Mouse (Mus musculus) yolk sac, embryonic 10.5 days (tissue): ENCODE data around the gene Cacna2d3.

Experiments
- DNase-seq: peaks from one replicate; pipeline ENCODE4 v3.0.0-alpha.2; 2017; ENCODE audit warnings: low spot score

Gene Cacna2d3

DNA sequence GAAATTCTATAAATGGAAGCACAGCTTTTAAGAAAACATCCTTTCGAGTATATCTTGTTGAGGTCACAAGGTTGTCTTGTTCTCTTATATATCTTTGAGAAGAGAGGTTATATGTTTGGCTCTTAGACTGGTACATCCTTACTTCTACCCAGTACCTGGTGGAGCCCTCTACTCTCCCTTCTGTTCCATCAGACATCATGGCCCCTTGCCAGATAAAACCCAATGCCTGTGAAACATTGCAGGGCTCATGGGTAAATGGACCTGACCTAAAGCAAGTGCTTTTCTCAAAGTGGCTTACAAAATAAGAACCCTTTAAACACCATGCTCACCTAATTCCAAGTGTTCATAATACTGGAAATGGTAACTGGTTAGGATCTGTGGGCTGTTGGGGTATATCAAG, 660.2 kb downstream of the Cacna2d3 start:
- no peak for DNase-seq

DNA sequence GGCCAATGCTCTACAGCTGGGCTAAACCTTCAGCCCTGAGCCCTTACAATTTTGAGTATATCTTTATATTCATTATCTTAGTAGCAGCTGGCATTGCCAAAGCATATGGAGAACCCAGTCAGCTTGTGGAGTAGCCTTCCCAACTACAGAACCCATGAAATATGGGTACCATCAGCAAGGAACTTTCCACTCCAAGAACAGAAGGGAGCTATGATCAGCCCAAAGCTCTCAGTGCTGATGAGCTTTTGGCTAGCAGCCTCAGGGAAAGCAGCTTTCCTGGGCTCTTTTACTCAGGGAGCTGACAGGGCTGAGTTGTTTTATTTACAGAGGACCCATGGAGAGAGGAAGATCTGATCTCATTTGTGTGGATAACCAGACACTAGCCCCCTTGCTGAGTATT, 661.0 kb downstream of the Cacna2d3 start:
- DNase-seq, result no peak

DNA sequence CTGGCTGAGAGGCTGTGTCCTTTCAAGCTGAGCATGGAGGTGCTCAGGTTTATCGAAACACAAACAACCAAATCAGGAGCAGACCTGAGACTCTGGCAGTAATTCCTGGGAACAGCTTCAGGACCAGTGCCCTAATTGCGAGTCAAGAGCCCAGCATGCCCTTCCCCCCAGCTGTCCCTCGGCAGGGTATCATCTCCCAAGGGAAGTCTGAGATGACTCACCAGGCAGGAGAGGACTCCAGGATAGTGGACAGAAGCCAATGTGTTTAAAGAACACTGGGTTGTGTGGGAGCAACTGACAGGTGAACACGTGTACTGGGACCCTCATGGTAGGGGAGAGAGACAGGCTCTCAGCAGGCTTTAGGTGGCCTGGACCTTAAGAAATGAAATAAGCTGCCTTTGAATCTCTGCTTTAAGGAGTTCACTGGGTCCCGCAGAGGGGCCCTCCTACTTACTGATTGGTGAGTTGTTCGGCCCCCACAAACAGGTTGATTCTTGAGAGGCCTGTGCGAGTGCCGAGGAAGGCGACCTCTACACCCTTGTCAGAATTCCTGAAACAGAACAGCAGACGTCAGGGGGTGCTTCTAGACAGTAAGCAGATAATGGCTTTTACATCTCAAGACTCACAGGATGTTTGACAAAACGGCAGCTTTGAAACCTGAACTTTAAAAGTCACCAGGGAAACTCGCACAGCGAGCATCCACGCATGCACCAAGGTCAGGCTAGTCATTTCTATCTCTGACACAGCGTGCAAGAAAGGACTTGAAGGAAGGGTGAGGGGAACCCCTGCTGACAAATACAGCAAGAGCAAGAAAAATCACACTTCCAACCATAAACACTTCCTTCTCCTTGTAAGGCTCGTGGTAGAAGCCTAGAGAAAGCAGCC, 669.5 kb downstream of the Cacna2d3 start:
- DNase-seq, result no peak

DNA sequence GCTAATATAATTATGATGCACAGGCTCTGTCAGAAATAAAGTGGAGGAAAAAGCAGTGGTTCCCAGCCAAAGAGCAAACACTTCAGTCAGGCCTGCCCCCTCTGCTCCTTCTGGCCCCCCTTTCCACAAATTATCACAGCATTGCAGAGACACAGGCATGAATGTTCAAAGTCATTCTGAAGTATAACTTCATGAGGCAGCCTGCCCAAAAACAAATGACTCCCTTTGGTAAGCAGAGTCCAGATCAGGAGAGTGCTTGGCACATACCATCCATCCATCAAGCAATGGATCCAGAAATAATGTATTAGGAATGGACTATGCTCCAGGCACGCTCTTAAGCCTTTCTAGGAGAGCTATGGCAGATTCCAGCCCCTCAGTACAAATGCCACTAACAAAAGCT, 679.3 kb downstream of the Cacna2d3 start:
- no peak for DNase-seq

GRCm38 (mm10) chr14:29041498-29041897, 680.2 kb downstream of the Cacna2d3 start:
- no peak for DNase-seq

DNA sequence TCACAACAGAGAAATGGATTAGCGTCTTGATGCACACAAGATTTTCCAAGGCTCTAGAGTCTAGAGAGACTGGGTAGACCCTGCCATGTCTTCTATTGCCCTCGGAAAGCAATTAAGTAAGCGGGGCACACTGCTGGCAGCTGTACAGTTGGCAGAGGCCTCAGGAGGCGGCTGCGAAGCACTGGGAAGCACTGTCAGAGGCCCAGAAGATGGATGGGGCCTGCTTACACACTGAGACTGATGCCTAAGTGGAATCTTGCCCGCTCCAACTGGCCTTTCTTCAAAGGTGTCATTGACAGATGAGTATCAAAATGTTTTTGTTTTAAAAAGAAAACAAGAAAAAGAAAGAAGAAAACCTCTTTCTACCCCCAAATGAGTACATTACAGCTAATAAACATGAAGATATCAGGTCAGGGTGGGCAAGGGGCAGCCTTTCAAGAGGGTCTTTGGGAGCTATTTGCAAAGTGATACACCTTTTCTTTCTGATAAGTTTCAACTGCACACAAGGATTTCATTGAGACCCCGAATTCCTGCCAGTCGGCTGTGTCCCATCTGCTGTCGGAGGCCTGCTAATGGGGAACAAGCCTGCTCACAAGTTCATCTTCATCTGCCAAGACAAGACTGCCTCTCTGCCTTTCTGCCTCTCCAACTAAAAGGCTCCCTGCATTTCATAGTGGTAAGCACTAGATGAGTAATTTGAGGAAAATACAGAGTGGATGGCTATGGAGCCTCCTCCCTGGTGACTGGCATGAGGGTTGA, 680.9 kb downstream of the Cacna2d3 start:
- DNase-seq, result no peak

DNA sequence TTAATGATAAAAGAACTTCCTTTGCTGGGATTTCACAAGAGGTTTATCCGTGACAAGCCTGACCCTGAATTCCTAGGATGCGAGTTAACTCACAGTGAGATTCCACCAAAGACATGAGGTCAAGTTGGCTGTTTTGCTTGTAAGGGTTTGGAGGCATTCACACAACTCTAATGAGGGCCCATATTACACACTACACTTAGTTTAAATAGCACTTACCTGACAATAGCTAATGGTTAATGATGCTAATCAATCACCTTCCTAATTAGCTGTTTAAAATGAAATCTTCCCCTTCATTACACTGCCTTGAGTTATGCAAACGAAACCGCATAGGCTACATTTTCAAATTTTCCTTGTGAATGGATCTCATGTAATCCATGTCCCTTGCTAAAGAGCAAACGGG, 683.4 kb downstream of the Cacna2d3 start:
- no peak for DNase-seq

- DNase-seq, result no peak
These were observed 689.7 kb downstream of the Cacna2d3 start for GRCm38 (mm10) chr14:29031858-29032395.

GRCm38 (mm10) chr14:29030519-29030918, 691.1 kb downstream of the Cacna2d3 start:
- DNase-seq, result no peak

GRCm38 (mm10) chr14:29029896-29030420, 691.7 kb downstream of the Cacna2d3 start:
- DNase-seq, result no peak

DNA sequence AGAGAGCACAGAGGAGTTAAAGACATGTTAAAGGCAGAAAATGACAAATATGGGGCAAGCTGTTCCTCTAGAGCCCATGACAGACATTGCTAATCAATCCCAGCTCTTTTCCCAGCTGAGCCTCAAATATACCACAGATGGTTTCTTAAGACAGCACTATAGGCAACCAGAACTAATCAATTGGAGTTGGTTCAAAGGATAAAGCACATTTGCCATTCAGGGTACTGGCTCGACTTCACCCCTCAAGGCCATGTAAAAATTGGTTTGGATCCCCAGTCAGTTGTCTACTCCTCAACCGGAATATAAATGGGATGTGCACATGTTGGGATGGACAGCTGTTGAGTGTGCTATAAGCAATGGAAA, 692.6 kb downstream of the Cacna2d3 start:
- DNase-seq, result no peak

- DNase-seq, result no peak
These were observed 693.1 kb downstream of the Cacna2d3 start for GRCm38 (mm10) chr14:29028391-29029106.

DNA sequence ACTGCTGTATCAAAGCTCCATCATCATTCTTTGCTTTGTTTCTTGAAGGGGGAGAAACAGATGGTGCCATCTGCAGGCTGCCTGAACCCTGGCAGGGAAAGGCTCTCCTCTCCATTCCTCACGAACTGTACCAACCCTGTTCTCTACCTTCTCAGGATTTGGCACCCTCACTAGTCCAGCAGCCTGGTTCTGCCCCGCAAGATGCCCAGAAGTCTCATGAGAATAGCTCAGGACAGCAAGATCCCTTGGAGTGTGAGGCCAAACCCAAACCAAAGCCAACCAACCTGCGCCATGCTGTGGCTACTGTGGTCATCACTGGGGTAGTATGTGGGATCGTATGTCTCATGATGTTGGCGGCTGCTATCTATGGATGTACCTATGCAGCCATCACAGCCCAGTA, 694.4 kb downstream of the Cacna2d3 start:
- no peak for DNase-seq

DNA sequence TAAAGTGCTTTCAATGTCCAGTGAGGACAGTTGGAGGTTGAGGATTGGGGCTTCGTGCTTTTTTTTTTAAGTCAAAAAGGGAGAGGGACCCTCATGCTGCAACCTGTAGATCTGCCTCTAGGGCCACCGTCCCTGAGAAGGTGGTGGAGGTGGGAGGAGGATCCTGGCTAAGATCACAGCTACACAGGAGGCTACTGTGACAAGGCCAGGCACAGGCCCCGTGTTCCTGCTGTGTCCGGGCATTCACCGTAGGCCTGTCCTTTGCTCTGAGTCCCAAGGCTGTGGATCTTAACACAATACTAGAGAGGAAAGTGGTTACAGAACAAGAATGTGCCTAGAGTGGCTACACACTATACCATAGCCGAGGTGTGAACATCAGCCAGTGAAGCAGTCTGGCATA, 696.3 kb downstream of the Cacna2d3 start:
- DNase-seq, result no peak

- no peak for DNase-seq
These were observed 698.4 kb downstream of the Cacna2d3 start for GRCm38 (mm10) chr14:29023246-29023645.

DNA sequence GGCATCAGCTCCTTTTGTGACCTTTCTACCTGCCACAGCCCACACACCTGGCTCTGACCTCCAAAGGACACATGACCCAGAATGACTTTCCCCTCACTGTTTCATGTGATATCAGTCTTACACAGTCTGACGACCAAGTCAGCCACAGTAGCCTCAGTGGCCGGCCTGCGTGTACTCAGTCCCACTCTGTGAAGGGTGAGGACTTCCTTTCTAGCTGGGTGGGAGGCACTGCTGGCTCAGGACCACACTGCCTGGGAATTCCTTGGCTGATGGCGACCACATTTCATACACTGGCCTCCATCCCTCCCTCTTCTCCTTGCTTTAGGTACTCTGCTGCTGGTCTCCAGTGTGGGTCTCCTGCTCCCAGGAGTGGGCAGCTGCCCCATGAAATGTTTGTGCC, 700.4 kb downstream of the Cacna2d3 start:
- DNase-seq, result no peak

DNA sequence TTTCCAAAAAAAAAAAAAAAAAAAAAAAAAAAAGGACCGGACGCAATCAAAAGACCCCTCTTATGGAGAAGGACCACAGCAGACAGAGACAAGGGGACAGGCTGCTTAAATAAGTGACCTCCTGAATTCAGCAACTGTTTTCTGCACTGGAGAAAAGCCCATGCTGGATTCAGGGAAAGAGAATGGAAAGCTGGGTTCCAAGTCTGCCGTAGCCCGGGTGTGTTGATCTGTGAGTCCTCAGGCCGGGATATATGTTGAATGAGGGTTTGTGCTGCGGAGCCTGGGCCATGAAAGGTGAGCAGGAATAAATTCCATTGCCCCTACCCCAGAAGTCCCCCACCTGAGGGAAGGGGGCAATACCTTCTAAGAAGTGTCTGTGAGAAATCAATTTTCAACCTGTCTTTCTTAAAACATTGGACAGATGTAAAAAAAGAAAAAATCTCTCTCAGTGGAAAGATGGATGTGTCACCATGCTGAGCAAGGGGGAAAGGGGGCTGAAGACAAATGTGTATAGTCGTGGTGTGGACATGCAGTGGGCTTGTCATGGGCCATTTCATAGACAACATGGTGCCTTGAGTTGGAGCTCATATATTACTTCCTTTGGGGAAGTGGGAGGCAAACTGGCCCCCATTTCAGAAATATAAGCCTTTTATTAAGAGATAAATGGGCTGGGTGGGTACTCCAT, 703.2 kb downstream of the Cacna2d3 start:
- no peak for DNase-seq

DNA sequence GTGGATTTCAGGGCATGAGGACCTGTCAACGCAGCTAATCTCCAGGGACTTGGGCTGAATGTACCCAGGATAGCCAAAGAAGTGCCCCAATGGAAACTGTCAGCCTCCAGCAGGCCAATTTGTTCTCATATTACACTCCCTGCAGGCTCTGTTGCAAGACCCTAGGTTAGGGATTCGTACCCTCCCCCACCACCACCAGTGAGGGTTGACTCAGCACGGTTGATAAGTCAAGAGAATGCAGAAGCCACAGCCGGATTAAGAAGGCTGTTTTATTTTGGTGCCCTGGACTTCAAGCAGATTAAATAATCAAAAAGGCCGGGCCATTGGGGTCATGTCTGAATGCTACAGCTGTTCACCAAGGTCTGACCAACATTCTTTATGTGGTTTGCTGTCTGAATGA, 703.8 kb downstream of the Cacna2d3 start, which contains the start of gene Lrtm1:
Lrtm1 (plus strand) TSS at position 326 of the 400 bp plus-strand sequence.
- peak; percentile 47 for DNase-seq

DNA sequence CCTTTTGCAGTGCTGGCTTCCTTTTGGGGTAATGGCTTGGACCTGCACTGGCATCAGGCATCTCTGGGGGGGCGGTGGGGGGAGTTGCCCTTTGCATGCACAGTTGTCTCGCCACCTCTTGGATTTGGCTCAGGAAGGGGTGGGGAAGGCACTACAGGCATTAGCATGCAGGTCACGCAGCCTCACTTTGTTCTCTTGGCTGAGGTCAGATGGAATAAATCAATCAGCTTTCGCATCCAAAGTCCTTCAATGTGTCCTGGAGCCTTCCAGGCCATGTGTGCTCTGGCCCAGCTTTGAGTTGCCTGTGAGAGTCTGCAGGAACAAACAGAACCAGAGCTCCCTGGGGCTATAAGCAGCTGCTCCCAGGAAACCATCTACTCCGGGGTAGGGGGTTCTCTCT, 705.8 kb downstream of the Cacna2d3 start:
- DNase-seq, result no peak

DNA sequence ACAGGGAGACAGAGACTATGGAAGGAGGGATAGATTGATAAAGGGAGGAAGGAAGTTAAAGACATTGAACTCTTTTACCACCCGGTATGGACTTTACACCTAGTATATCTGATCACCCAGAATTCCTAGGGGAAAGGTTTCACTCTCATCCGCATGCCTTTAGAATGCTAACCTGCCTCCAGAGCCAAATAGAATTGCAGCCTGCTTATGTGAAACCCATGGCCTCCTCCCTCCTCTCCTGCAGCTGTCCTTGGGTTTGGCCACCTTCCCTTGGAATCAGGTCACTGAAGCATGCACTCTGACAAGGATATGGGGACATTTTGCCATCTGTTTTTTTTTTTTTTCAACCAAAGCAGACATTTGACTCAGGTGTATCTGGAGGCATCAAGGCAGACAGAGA, 707.0 kb downstream of the Cacna2d3 start:
- no peak for DNase-seq

DNA sequence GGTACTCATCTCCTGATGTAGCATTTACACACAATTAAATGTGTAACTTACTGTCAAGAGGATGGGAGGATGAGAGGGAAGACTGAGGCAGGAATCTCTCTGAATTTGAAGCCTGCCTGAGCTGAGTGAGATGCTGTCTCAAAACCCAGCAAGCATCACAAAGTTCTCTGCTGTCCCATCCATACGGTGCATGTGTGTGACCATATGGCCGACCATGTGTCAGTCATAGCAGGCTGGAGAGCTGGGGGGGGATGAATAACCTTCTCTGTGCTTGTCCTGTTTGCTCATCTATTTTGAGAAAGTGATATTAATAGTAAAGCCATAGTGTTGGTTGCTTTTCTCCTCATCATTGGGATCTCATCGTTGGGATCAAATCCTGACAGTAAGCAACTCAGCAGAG, 708.5 kb downstream of the Cacna2d3 start:
- no peak for DNase-seq

DNA sequence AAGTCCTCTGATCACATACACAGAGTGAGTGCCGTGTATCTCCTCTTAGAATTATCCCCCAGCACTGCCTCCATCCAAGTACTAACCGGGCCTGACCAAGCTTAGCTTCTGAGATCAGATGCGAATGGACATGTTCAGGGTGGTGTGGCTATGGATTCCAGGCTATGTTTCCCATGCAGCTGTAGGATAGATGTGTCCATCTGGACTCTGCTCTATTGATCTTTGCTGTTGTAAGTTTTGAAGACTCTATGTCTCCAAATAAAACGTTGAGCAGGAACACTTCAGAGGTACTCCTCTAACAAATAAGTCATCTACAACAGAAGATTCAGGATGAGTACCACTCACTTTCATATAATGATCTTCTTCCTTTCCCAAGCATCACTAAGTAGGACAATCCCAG, 712.0 kb downstream of the Cacna2d3 start:
- no peak for DNase-seq
